9 mouse cellular contexts compared by ENCODE assay signal in the genomic region with DNA sequence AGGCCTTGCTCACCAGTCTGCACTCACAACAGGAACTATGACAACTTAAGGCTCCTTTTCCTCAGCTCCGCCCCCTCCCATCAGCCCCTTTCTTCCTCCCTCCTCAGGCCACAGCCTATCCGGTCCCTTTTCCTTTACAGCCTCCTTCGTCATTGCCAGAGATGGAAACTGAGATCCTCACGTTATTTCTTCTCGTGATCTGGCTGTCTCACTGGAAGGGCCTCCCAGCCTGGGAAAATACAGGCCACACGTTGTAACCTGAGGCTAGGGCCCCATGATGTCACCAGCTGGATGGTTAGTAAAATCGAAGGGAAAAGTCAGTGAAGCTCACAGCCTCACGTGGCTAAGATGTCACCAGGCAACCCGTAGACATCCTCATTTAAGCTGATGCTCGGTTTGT. TPM values are rescaled to one million over a fixed set of nuclear protein-coding genes. Genes with fewer than 3 reads are reported as not detected.
A peak's percentile ranks its signal among the peaks of the same experiment; 100 is the strongest.
DNase-seq lines count a peak whose midpoint lies in the region; ATAC-seq and TF ChIP-seq lines count a peak whose summit lies in the region.
"Had no signal": no experiment of that assay in that cellular context is flagged by ENCODE, and none has a peak within 500 bp of the region (broad histone marks: within the 10 kb centered on the region; RNA-seq: fewer than 3 reads in every experiment).

No protein-coding gene starts in this region.

- H3K36me3 ChIP-seq in hindbrain, embryonic 13.5 days: peaks cover 41% of the 10 kb centered on the region
- 0 out of 2 replicates have a peak, but pooled peaks cover 8% of the 10 kb centered on the region for H3K36me3 ChIP-seq in midbrain, embryonic 15.5 days (replicated peaks)

- H3K4me3 ChIP-seq in bone marrow, adult 2 months (replicated peaks; ENCODE audit: control insufficient read depth, low read depth, low read length): peak overlapping the region; percentile 55
- peak overlapping the region; percentile 87; the same call in 1 of the 2 replicates for H3K4me3 ChIP-seq in hindbrain, embryonic 13.5 days
- no peak overlapping the region for H3K4me3 ChIP-seq in midbrain, embryonic 15.5 days
- H3K4me3 ChIP-seq: erythroblast, embryonic 14.5 days had no signal

- DNase-seq in lung, adult 18-20 months: peak; percentile 54
- DNase-seq in lung, postnatal 14 days: no peak
- no peak for DNase-seq in frontal cortex, adult 2 months (ENCODE audit: extremely low spot score in 1 of 2, low spot score in 1 of 2)
- DNase-seq in right cerebral cortex, postnatal 4 days: no peak
- DNase-seq in layer of hippocampus, postnatal 14 days (ENCODE audit: low spot score in 2 of 2): no peak

- 16% methylated on average over 10 of the region's 10 CpGs for WGBS in bone marrow, adult 2 months
- WGBS in hindbrain, embryonic 13.5 days: 69% methylated on average over 10 of the region's 10 CpGs
- WGBS in midbrain, embryonic 15.5 days: 75% methylated on average over 10 of the region's 10 CpGs

- no peaks in the 10 kb centered on the region for H3K27me3 ChIP-seq in hindbrain, embryonic 13.5 days
- no peaks in the 10 kb centered on the region for H3K27me3 ChIP-seq in midbrain, embryonic 15.5 days (replicated peaks)

- ATAC-seq in hindbrain, embryonic 13.5 days (ENCODE audit: low FRiP score): no peak
- no peak for ATAC-seq in midbrain, embryonic 15.5 days (replicated peaks)

- no peak for TF ChIP-seq POLR2A in bone marrow, adult 2 months (IDR thresholded peaks at IDR 0.05; ENCODE audit: borderline replicate concordance, control insufficient read depth, low read depth, low read length)

- no peak overlapping the region; the same call in 1 of the 2 replicates for H3K9ac ChIP-seq in hindbrain, embryonic 13.5 days
- H3K9ac ChIP-seq in midbrain, embryonic 15.5 days: no peak overlapping the region

- H3K4me2 ChIP-seq in hindbrain, embryonic 13.5 days: peak overlapping the region; percentile 71; the same call in 1 of the 2 replicates
- H3K4me2 ChIP-seq in midbrain, embryonic 15.5 days: peak overlapping the region; percentile 9; the same call in 1 of the 2 replicates

- TF ChIP-seq CTCF in bone marrow, adult 2 months (IDR thresholded peaks at IDR 0.05; ENCODE audit: control insufficient read depth, insufficient read depth, low read length): no peak

- H3K9me3 ChIP-seq in hindbrain, embryonic 13.5 days: no peaks in the 10 kb centered on the region
- no peaks in the 10 kb centered on the region for H3K9me3 ChIP-seq in midbrain, embryonic 15.5 days

- no peaks in the 10 kb centered on the region; the same call in none of the 2 replicates for H3K4me1 ChIP-seq in bone marrow, adult 2 months (ENCODE audit: control insufficient read depth, insufficient read depth, low read length)
- H3K4me1 ChIP-seq in hindbrain, embryonic 13.5 days (replicated peaks): peaks cover 35% of the 10 kb centered on the region
- H3K4me1 ChIP-seq in midbrain, embryonic 15.5 days: peaks cover 30% of the 10 kb centered on the region

- H3K27ac ChIP-seq in bone marrow, adult 2 months (ENCODE audit: control insufficient read depth, insufficient read depth, low read depth, low read length, poor library complexity): peak overlapping the region; percentile 49
- no peak overlapping the region for H3K27ac ChIP-seq in hindbrain, embryonic 13.5 days
- H3K27ac ChIP-seq in midbrain, embryonic 15.5 days: no peak overlapping the region

RNA-seq across cellular contexts. Expression of a gene that starts 4.5 kb away (rescaled TPM):
- polyA plus RNA-seq in bone marrow, adult 2 months (2011; ENCODE audit: insufficient read depth, insufficient read length, low replicate concordance, missing spikeins): 9.3 and 17.0 TPM in 2 replicates
- polyA plus RNA-seq in hindbrain, embryonic 13.5 days (2015; fragmentation: Nextera tagmentation; extraction: Ambion mirVana): 154 and 158 TPM in 2 replicates
- 132 and 144 TPM in 2 replicates for polyA plus RNA-seq in midbrain, embryonic 15.5 days (2015; fragmentation: Nextera tagmentation; extraction: Ambion mirVana)
- polyA plus RNA-seq in frontal cortex, adult 2 months (2012; rRNA removed): 73.9 and 81.2 TPM in 2 replicates
- total RNA-seq in layer of hippocampus, postnatal 14 days (2021): 10 to 100 TPM; 78.7 to 80.0 TPM

Comparison
In these comparisons a context has a peak if more than half of its experiments do, and no peak if none do; other contexts are left out.
1. DNase-seq: peak in lung, adult 18-20 months (2 of 2); none in lung, postnatal 14 days (single experiment), frontal cortex, adult 2 months (0 of 2), right cerebral cortex, postnatal 4 days (single experiment) and layer of hippocampus, postnatal 14 days (0 of 2).